Mouse (Mus musculus): Measurements from ENCODE around the gene Acer2.

DNA sequence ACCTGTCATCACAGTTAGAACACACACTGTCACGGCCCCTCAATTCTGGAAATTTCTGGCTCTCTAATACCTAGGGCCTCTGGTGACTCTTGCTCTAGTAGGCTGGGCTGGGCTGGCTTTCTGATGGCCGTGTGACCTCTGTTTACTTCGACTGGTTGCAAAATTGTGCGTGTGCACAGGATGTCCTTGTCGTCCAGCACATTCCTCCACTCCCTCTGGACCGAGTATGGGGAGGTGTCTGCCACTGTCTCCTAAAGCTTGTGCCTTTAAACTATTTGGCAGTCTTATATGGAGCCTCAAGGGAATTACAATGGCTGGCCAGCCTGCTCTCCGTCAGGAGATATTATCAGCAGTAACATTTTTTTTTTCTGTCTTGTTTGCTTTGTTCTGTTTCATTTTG, 23.2 kb downstream of the Acer2 start:
- no peak for TF ChIP-seq ZNF384 (IDR thresholded peaks at IDR 0.05; ENCODE audit: low read depth, low read length)
- TF ChIP-seq CHD2 (IDR thresholded peaks at IDR 0.05; ENCODE audit: low read depth, low read length): no peak
- TF ChIP-seq HCFC1 (IDR thresholded peaks at IDR 0.05; ENCODE audit: borderline replicate concordance, insufficient read depth, low read length): no peak
- no peak for TF ChIP-seq ZC3H11A (IDR thresholded peaks at IDR 0.05; ENCODE audit: borderline replicate concordance, low read depth, low read length)
